Mouse (Mus musculus): ENCODE measurements around the gene Ftsj3. TPM values are rescaled to one million over a fixed set of nuclear protein-coding genes. Genes with fewer than 3 reads are reported as not detected.
A peak's percentile ranks its signal among the peaks of the same experiment; 100 is the strongest.

Ftsj3 gene
- polyA plus RNA-seq, 1 experiment from 2014 or later = 68.3 TPM

- CTCF ChIA-PET = interaction anchor here (1.3 kb wide), 1 partner anchor 208 kb away, joined by 3 read pairs; no protein-coding TSS in a partner anchor
- in situ Hi-C loops (cut with MboI; ENCODE audit: low pct_unique_long_range_greater_than_20kb) = loop anchor here (5.0 kb wide), 1 partner anchor 44 kb away; no protein-coding TSS in a partner anchor
- H3K27me3 ChIP-seq = no peaks in the 10 kb centered on the region
- POLR2A ChIA-PET = no interaction called here
- no peak for TF ChIP-seq CTCF (IDR thresholded peaks at IDR 0.05)
- DNase-seq (ENCODE audit: low read depth, low spot score) (no peak), ATAC-seq (no peak)
These were observed 27.5 kb upstream of the Ftsj3 start for GRCm38 (mm10) chr11:106283371-106283770.

- in situ Hi-C loops (cut with MboI; ENCODE audit: low pct_unique_long_range_greater_than_20kb) = loop anchor here (5.0 kb wide), 1 partner anchor 45 kb away; no protein-coding TSS in a partner anchor
These were observed 26.6 kb upstream of the Ftsj3 start for GRCm38 (mm10) chr11:106282452-106282851.

GRCm38 (mm10) chr11:106276454-106276853 is 20.6 kb upstream of the Ftsj3 start, which contains the start of gene Tcam1:
TSS of gene Tcam1 (plus strand) at chr11:106276672.
- H3K27me3 ChIP-seq = peaks cover 3% of the 10 kb centered on the region
- in situ Hi-C loops (cut with MboI; ENCODE audit: low pct_unique_long_range_greater_than_20kb) = no loop called here
- ATAC-seq = no peak
- TF ChIP-seq CTCF (IDR thresholded peaks at IDR 0.05) = peak; percentile 89
- peak; percentile 41 for DNase-seq (ENCODE audit: low read depth, low spot score)
- POLR2A ChIA-PET = no interaction called here
- CTCF ChIA-PET = interaction anchor here (0.8 to 2.0 kb wide), 9 partner anchors 11 to 57 kb away, joined by 3 to 9 read pairs (median 4); no protein-coding TSS in a partner anchor

More at GRCm38 (mm10) chr11:106282452-106282851, 26.6 kb upstream of the Ftsj3 start:
- POLR2A ChIA-PET = no interaction called here
- CTCF ChIA-PET = no interaction called here
- no peak for TF ChIP-seq CTCF (IDR thresholded peaks at IDR 0.05)
- no peak for ATAC-seq
- H3K27me3 ChIP-seq = peaks cover 3% of the 10 kb centered on the region
- no peak for DNase-seq (ENCODE audit: low read depth, low spot score)

GRCm38 (mm10) chr11:106274971-106275411 is 19.1 kb upstream of the Ftsj3 start:
- no peak for DNase-seq (ENCODE audit: low read depth, low spot score)
- ChIA-PET CTCF (interaction anchor here (1.3 to 2.0 kb wide), 2 partner anchors 11 to 18 kb away, joined by 3 to 9 read pairs; no protein-coding TSS in a partner anchor), POLR2A (interaction anchor here (0.6 to 1.0 kb wide), 2 partner anchors 26 to 127 kb away, joined by 3 read pairs; no protein-coding TSS in a partner anchor)
- in situ Hi-C loops (cut with MboI; ENCODE audit: low pct_unique_long_range_greater_than_20kb) = no loop called here
- ATAC-seq = no peak
- TF ChIP-seq CTCF (IDR thresholded peaks at IDR 0.05) = no peak
- H3K27me3 ChIP-seq = peaks cover 3% of the 10 kb centered on the region

- ATAC-seq (no peak), DNase-seq (ENCODE audit: low read depth, low spot score) (no peak)
- POLR2A ChIA-PET = interaction anchor here (0.6 kb wide), 1 partner anchor 127 kb away, joined by 3 read pairs; no protein-coding TSS in a partner anchor
- in situ Hi-C loops (cut with MboI; ENCODE audit: low pct_unique_long_range_greater_than_20kb) = no loop called here
- CTCF ChIA-PET = interaction anchor here (1.3 kb wide), 1 partner anchor 11 kb away, joined by 3 read pairs; no protein-coding TSS in a partner anchor
- TF ChIP-seq CTCF (IDR thresholded peaks at IDR 0.05) = no peak
- peaks cover 3% of the 10 kb centered on the region for H3K27me3 ChIP-seq
These were observed 18.5 kb upstream of the Ftsj3 start for GRCm38 (mm10) chr11:106274374-106274773.

GRCm38 (mm10) chr11:106273811-106274210 is 17.9 kb upstream of the Ftsj3 start:
- ChIA-PET CTCF (no interaction called here), POLR2A (interaction anchor here (0.8 kb wide), 1 partner anchor 93 kb away, joined by 3 read pairs; no protein-coding TSS in a partner anchor)
- DNase-seq (ENCODE audit: low read depth, low spot score) (no peak), ATAC-seq (no peak)
- peaks cover 3% of the 10 kb centered on the region for H3K27me3 ChIP-seq
- no peak for TF ChIP-seq CTCF (IDR thresholded peaks at IDR 0.05)
- in situ Hi-C loops (cut with MboI; ENCODE audit: low pct_unique_long_range_greater_than_20kb) = no loop called here

- ChIA-PET POLR2A (interaction anchor here (0.8 to 1.4 kb wide), 3 partner anchors 11 to 93 kb away, joined by 3 to 4 read pairs (median 3); no protein-coding TSS in a partner anchor), CTCF (no interaction called here)
- no peak for ATAC-seq
- H3K27me3 ChIP-seq = peaks cover 3% of the 10 kb centered on the region
- in situ Hi-C loops (cut with MboI; ENCODE audit: low pct_unique_long_range_greater_than_20kb) = no loop called here
- TF ChIP-seq CTCF (IDR thresholded peaks at IDR 0.05) = no peak
- DNase-seq (ENCODE audit: low read depth, low spot score) = no peak
These were observed 17.4 kb upstream of the Ftsj3 start for GRCm38 (mm10) chr11:106273311-106273684.

GRCm38 (mm10) chr11:106272644-106273310 is 16.9 kb upstream of the Ftsj3 start, which contains the start of gene Smarcd2:
TSS of gene Smarcd2 (minus strand) at chr11:106272972.
- in situ Hi-C loops (cut with MboI; ENCODE audit: low pct_unique_long_range_greater_than_20kb) = no loop called here

GRCm38 (mm10) chr11:106271794-106272643 is 16.1 kb upstream of the Ftsj3 start:
- POLR2A ChIA-PET = interaction anchor here (0.7 to 1.6 kb wide), 5 partner anchors 9 to 537 kb away, joined by 3 to 8 read pairs (median 4); no protein-coding TSS in a partner anchor
- TF ChIP-seq CTCF (IDR thresholded peaks at IDR 0.05) = no peak
- no peaks in the 10 kb centered on the region for H3K27me3 ChIP-seq
- CTCF ChIA-PET = no interaction called here
- peak; percentile 17 for ATAC-seq
- in situ Hi-C loops (cut with MboI; ENCODE audit: low pct_unique_long_range_greater_than_20kb) = no loop called here
- DNase-seq (ENCODE audit: low read depth, low spot score) = no peak

More at GRCm38 (mm10) chr11:106272644-106273310, 16.9 kb upstream of the Ftsj3 start, which contains the start of gene Smarcd2:
- DNase-seq (ENCODE audit: low read depth, low spot score) (peak; percentile 95), ATAC-seq (peak; percentile 84)
- H3K27me3 ChIP-seq = no peaks in the 10 kb centered on the region
- POLR2A ChIA-PET = interaction anchor here (1.3 to 1.4 kb wide), 2 partner anchors 10 to 19 kb away, joined by 3 to 4 read pairs; no protein-coding TSS in a partner anchor
- CTCF ChIA-PET = no interaction called here
- no peak for TF ChIP-seq CTCF (IDR thresholded peaks at IDR 0.05)

Measured in Patski (cell line).